Mouse (Mus musculus) midbrain, embryonic 14.5 days (tissue): ENCODE measurements at regions not wholly inside any gene's neighbourhood (a gene's known extent, or its start where the extent isn't known, plus 50 kb on each side); places are given as distances from the start of the nearest gene placed in this dataset.

ENCODE experiments used
- ATAC-seq: fragments of 200-750 bp; cut with Nextera tagmentation; 2 replicates; pipeline ENCODE4 v1.8.0; 2017; ENCODE audit warnings: moderate number of reproducible peaks, moderate library complexity; ENCODE audit not compliant: low FRiP score, low TSS enrichment
- DNase-seq: peaks from one replicate; pipeline ENCODE4 v3.0.0-alpha.2; 2015
- H3K27ac ChIP-seq: fragments of 300-500 bp; sonication (generic); replicated peaks from 2 replicates; pipeline ENCODE4 v1.5.1; 2014; ENCODE audit warnings: mild to moderate bottlenecking, low read depth, low read length, moderate library complexity
- H3K27me3 ChIP-seq: fragments of 300-500 bp; sonication (generic); 2 replicates; pipeline ENCODE4 v1.6.1; 2014; ENCODE audit warnings: low read length, control low read depth, mixed read lengths; ENCODE audit not compliant: control insufficient read depth, insufficient read depth
- H3K36me3 ChIP-seq: fragments of 300-500 bp; sonication (generic); 2 replicates; pipeline ENCODE4 v1.6.1; 2014; ENCODE audit warnings: low read length, control low read depth; ENCODE audit not compliant: control insufficient read depth, insufficient read depth
- H3K4me1 ChIP-seq: fragments of 300-500 bp; sonication (generic); 2 replicates; pipeline ENCODE4 v1.6.1; 2014; ENCODE audit warnings: mild to moderate bottlenecking, antibody characterized with exemption, low read length, control low read depth; ENCODE audit not compliant: control insufficient read depth, insufficient read depth
- H3K4me2 ChIP-seq: fragments of 300-500 bp; sonication (generic); 2 replicates; pipeline ENCODE4 v1.6.1; 2014; ENCODE audit warnings: mild to moderate bottlenecking, low read length, moderate library complexity
- H3K4me3 ChIP-seq: fragments of 300-500 bp; sonication (generic); replicated peaks from 2 replicates; pipeline ENCODE4 v1.5.1; 2014; ENCODE audit warnings: low read depth, low read length
- H3K9ac ChIP-seq: fragments of 300-500 bp; sonication (generic); replicated peaks from 2 replicates; pipeline ENCODE4 v1.6.1; 2014; ENCODE audit warnings: mild to moderate bottlenecking, low read length, moderate library complexity
- H3K9me3 ChIP-seq: fragments of 300-500 bp; sonication (generic); 2 replicates; pipeline ENCODE4 v1.6.1; 2016; ENCODE audit warnings: low read length, control low read depth, mixed read lengths; ENCODE audit not compliant: control insufficient read depth
- WGBS: fragments of 180-500 bp; shearing (Covaris S2); extraction: QIAGEN DNeasy Blood & Tissue Kit; methylation state at CpG from one replicate; pipeline ENCODE4 v1.1.7; 2014; 5-methylcytosine and 5-hydroxymethylcytosine counted together

GRCm38 (mm10) chr1:90396660-90397059 lies 192.9 kb downstream of the Ackr3 start:
- Histone ChIP-seq H3K4me2 (no peak overlapping the region), H3K4me1 (no peaks in the 10 kb centered on the region), H3K4me3 (no peak overlapping the region), H3K9ac (no peak overlapping the region), H3K9me3 (no peaks in the 10 kb centered on the region), H3K27me3 (no peaks in the 10 kb centered on the region), H3K36me3 (no peaks in the 10 kb centered on the region), H3K27ac (no peak overlapping the region)
- WGBS, result 57% methylated on average over 1 of the region's 1 CpGs
- DNase-seq (no peak), ATAC-seq (no peak)

- Histone ChIP-seq H3K27ac (no peak overlapping the region), H3K9ac (no peak overlapping the region), H3K36me3 (no peaks in the 10 kb centered on the region), H3K27me3 (no peaks in the 10 kb centered on the region), H3K4me1 (no peaks in the 10 kb centered on the region), H3K4me3 (no peak overlapping the region), H3K9me3 (no peaks in the 10 kb centered on the region), H3K4me2 (no peak overlapping the region)
- 31% methylated on average over 5 of the region's 5 CpGs for whole genome bisulfite sequencing
- no peak for ATAC-seq
- DNase-seq, result no peak
These were observed 193.6 kb downstream of the Ackr3 start for GRCm38 (mm10) chr1:90397355-90397754.

- no peak for ATAC-seq
- Histone ChIP-seq H3K4me1 (no peaks in the 10 kb centered on the region), H3K4me3 (no peak overlapping the region), H3K36me3 (no peaks in the 10 kb centered on the region), H3K4me2 (no peak overlapping the region), H3K9me3 (no peaks in the 10 kb centered on the region), H3K27me3 (no peaks in the 10 kb centered on the region), H3K9ac (no peak overlapping the region), H3K27ac (no peak overlapping the region)
- 88% methylated on average over 15 of the region's 15 CpGs for WGBS
- DNase-seq, result no peak
These were observed 194.7 kb downstream of the Ackr3 start for GRCm38 (mm10) chr1:90398396-90398975.

- Histone ChIP-seq H3K36me3 (no peaks in the 10 kb centered on the region), H3K4me3 (no peak overlapping the region), H3K4me1 (no peaks in the 10 kb centered on the region), H3K27ac (no peak overlapping the region), H3K27me3 (no peaks in the 10 kb centered on the region), H3K9ac (no peak overlapping the region), H3K9me3 (no peaks in the 10 kb centered on the region), H3K4me2 (no peak overlapping the region)
- DNase-seq (peak; percentile 25), ATAC-seq (no peak)
- 73% methylated on average over 6 of the region's 6 CpGs for WGBS
These were observed 199.3 kb downstream of the Ackr3 start for GRCm38 (mm10) chr1:90403057-90403456.

GRCm38 (mm10) chr1:90404717-90405487 lies 197.9 kb upstream of the Cops8 start:
- Histone ChIP-seq H3K27ac (no peak overlapping the region; the same call in 1 of the 2 replicates), H3K36me3 (no peaks in the 10 kb centered on the region), H3K27me3 (no peaks in the 10 kb centered on the region), H3K4me2 (no peak overlapping the region), H3K4me1 (no peaks in the 10 kb centered on the region), H3K9me3 (no peaks in the 10 kb centered on the region), H3K9ac (no peak overlapping the region), H3K4me3 (no peak overlapping the region)
- DNase-seq (peak; percentile 34), ATAC-seq (no peak)
- 55% methylated on average over 6 of the region's 6 CpGs for WGBS

GRCm38 (mm10) chr1:90406663-90407062 lies 196.1 kb upstream of the Cops8 start:
- Histone ChIP-seq H3K9me3 (no peaks in the 10 kb centered on the region), H3K27me3 (no peaks in the 10 kb centered on the region), H3K4me3 (no peak overlapping the region), H3K36me3 (no peaks in the 10 kb centered on the region), H3K27ac (no peak overlapping the region), H3K4me2 (no peak overlapping the region), H3K9ac (no peak overlapping the region), H3K4me1 (no peaks in the 10 kb centered on the region)
- DNase-seq, result no peak
- WGBS, result 89% methylated on average over 6 of the region's 6 CpGs
- no peak for ATAC-seq

- Histone ChIP-seq H3K4me2 (no peak overlapping the region), H3K27ac (no peak overlapping the region), H3K9ac (no peak overlapping the region), H3K4me1 (no peaks in the 10 kb centered on the region), H3K27me3 (no peaks in the 10 kb centered on the region), H3K9me3 (no peaks in the 10 kb centered on the region), H3K36me3 (no peaks in the 10 kb centered on the region), H3K4me3 (no peak overlapping the region)
- no peak for DNase-seq
- ATAC-seq, result no peak
- 89% methylated on average over 16 of the region's 16 CpGs for WGBS
These were observed 194.1 kb upstream of the Cops8 start for GRCm38 (mm10) chr1:90408504-90409215.

GRCm38 (mm10) chr1:90409236-90409635 lies 193.5 kb upstream of the Cops8 start:
- H3K9ac ChIP-seq, result no peak overlapping the region

More at GRCm38 (mm10) chr1:90409236-90409635, 193.5 kb upstream of the Cops8 start:
- H3K36me3 ChIP-seq, result no peaks in the 10 kb centered on the region
- no peak overlapping the region for H3K27ac ChIP-seq
- H3K4me2 ChIP-seq, result no peak overlapping the region
- no peaks in the 10 kb centered on the region for H3K4me1 ChIP-seq
- ATAC-seq (no peak), DNase-seq (no peak)
- no peaks in the 10 kb centered on the region for H3K27me3 ChIP-seq
- 95% methylated on average over 3 of the region's 3 CpGs for WGBS
- H3K9me3 ChIP-seq, result no peaks in the 10 kb centered on the region
- no peak overlapping the region for H3K4me3 ChIP-seq
